Mouse (Mus musculus) kidney, adult 2 months (tissue): ENCODE measurements around the gene Creb3l2.
A peak's percentile ranks its signal among the peaks of the same experiment; 100 is the strongest.

ENCODE experiments used
- CTCF ChIP-seq: fragments of 200-500 bp; conservative IDR thresholded peaks from 2 replicates; pipeline ENCODE4 v1.5.1; 2011; ENCODE audit warnings: low read depth, mild to moderate bottlenecking, control low read depth, low read length, moderate library complexity, mixed read lengths; ENCODE audit not compliant: insufficient read depth, insufficient read length
- POLR2A ChIP-seq: fragments of 200-500 bp; IDR thresholded peaks from one replicate; pipeline ENCODE4 v1.6.1; 2011; ENCODE audit warnings: low read depth, low read length, control low read depth

DNA sequence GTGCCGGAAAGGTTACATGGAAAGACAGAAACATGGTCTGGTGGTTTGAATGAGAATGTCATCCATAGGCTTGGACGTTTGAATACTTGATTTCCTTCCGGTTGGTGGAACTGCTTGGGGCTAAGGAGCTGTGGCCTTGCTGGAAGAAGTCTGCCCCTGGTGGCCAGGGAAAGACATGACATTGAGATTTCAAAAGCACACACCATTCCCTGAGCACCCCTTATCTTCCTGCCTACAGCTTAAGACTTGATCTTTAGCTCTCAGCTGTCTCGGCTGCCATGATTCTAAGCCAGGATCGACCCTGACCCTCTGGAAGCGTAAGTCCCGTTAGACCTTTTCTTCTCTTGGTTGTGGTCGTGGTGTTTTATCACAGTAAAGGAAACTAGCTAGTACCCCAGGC is 77.6 kb downstream of the Creb3l2 start:
- no peak for TF ChIP-seq POLR2A
- TF ChIP-seq CTCF: peak; percentile 41; the same call in 1 of the 2 replicates
